Mouse (Mus musculus) layer of hippocampus, adult 8-10 months (tissue): Measurements from ENCODE around the gene Acsf3. TPM values are rescaled to one million over a fixed set of nuclear protein-coding genes. Genes with fewer than 3 reads are reported as not detected.

ENCODE experiments used
- DNase-seq, 2 experiments: peaks; one replicate each; pipeline ENCODE4 v3.0.0; 2022; ENCODE audit warnings: low spot score in 2 of 2
- total RNA-seq, 4 experiments: library from RNA; stranded (reverse); gene quantifications; 2 replicates each; pipeline ENCODE4 v1.2.4; 2022

Acsf3 gene
- total RNA-seq, 4 experiments from 2014 or later, result 21.9 to 26.7 (median 23.9) TPM

DNA sequence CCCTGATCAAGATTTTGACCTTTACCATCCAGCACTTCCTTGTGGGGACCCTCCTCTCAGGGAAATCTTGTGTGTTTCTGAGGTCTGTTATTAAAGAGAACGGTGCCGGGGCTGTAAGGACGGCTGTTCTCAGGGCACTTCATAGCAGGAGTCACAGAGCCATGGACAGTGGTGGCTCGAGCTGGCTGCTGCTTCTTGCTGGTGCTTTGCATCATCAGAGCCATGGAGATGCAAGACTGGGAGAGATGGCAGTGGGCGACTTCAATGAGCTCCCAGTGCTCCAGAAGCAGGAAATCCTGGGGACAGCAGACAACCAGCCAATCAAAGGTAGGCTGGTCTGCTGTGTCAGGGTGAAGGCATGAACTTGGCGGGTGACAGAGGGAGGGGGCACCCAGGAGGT is 14.2 kb upstream of the Acsf3 start:
- DNase-seq, result no peak

DNA sequence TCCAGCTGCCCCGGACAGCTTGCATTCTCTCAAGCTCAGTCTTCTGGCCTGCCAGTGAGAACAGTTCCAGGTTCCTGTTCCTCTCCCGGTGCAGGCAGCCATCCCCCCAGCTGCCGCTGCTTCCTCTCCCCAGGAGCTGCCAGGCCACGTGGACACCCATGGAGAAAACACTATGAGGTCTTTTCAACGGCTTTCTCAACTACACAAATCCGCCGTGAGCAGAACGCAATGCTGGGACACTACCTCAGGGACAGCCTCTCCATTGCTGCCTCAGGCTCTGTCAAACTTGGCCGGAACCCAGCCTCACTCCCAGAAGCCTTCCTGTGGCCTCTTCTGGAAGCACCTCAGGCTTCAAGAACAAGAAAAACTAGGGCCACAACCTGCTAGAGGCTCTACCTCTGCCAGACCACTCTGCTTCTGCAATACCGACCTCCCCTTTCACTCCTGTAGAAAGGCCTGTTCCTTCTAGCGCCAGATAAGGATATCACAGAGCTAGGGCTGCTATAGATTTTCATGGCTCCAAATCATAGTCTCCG is 12.5 kb upstream of the Acsf3 start:
- DNase-seq, result no peak

DNA sequence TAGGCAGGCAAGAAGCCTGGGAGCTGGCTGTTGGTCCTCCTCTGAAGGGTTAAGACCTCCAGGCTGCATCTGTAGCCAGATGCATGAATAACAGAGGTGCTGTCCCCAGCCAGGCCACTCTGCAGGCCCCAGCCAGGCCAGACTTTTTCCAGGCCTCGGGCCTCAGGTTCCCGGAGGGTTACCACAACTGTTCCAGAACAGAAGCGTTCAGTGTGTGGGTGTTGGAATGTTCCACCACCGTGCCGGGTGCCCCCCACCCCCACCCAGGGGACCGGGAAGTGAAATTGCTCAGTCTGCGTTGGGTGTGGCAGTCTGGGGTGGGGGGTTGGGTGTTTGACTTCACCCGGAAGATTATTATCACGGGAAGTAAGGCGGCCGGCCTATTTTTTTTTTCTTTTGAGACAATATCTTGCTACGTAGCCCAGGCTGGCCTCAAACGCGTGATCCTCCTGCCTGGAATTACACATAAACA is 12.0 kb upstream of the Acsf3 start:
- no peak for DNase-seq

DNA sequence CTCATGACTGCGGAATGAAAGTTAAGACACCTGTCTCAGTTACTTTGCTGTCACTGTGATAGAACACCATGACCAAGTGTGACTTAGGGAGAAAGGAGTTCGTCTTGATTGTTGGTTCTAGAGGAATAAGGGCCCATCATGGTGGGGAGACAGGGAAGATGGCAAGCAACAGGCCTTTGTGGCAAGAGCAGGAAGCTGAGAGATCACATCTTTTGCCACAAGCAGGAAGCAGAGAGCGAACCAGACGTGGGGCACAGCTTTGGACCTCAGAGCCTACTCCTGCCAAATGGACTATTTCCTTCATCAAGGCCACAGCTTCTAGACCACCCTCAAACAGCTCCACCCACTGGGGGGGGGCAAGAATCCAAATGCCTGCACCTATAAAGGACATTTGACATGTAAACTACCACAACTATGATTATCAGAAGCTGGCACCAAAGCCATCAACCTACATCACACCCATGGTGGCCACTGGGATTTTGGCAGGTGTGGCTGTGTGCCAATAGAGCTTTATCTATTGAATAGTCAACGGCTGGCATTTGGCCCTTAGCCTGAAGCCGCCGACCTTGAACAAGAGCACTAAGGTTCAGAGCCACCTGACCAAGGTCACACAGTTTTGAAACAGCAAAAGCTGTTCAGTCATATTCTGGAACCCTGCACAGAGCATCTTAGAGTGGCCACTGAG is 10.4 kb upstream of the Acsf3 start:
- no peak for DNase-seq

DNA sequence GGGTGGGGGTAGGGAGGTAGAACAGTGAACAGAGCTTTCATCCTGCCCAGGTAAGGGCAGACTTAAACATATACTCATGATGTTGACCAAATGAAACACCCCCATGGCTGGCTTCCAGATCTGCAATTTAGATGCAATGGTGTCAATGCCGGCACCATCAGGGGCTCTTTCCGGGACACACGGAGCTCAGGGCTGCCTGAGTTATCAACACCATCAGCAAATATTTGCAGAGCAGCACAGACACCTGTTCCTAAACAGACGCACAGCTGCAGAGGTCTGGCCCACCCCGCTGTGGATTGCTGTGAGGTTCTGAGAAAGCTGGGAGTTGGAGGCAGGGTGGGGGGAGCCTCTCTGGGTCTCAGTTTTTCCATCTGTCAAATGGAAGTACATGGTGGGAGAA is 9.1 kb upstream of the Acsf3 start:
- no peak for DNase-seq

DNA sequence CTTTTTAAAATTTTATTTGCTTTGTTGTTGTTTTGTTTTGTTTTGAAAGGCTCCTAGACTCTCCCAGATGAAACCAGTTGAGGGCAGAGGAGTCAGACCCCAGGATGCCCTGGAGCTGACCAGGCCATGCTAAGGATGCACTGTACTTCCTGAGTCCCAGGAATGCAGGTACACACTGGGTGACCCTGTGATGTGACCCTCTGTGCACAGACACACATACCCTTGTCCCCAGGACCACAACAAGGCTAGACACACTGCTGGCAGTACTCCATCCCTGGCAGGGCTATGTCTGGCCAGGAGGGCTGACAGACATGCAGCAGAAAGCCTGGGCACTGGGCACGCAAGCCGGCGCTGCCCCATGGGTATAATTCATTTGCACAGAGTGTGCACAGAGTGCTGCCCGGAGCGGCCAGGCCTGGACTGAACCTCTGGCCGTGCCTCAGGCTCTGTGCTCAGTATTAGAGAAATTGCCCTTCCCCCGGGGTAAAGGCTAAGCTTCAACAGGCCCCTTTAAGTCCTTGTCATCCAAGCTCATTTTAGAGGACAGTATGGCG is 8.6 kb upstream of the Acsf3 start:
- no peak for DNase-seq

DNA sequence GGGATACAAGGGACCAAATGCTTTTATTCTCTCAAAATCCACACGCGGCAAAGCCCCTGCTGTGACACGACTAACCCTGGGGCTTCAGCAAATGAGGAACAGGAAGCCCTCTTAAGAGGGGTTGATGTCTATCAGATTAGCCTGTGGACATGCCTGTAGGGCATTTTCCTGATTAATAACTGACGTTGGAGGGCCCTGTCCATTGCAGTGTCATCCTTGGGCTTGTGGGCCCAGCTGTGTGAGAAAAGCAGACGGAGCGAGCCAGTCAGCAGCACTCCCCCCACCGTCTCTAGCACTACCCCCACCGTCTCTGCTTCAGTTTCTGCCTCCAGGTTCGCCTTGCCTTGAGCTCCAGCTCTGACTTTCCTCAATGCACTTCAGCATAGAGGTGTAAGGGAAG is 8.1 kb upstream of the Acsf3 start:
- DNase-seq, result no peak

DNA sequence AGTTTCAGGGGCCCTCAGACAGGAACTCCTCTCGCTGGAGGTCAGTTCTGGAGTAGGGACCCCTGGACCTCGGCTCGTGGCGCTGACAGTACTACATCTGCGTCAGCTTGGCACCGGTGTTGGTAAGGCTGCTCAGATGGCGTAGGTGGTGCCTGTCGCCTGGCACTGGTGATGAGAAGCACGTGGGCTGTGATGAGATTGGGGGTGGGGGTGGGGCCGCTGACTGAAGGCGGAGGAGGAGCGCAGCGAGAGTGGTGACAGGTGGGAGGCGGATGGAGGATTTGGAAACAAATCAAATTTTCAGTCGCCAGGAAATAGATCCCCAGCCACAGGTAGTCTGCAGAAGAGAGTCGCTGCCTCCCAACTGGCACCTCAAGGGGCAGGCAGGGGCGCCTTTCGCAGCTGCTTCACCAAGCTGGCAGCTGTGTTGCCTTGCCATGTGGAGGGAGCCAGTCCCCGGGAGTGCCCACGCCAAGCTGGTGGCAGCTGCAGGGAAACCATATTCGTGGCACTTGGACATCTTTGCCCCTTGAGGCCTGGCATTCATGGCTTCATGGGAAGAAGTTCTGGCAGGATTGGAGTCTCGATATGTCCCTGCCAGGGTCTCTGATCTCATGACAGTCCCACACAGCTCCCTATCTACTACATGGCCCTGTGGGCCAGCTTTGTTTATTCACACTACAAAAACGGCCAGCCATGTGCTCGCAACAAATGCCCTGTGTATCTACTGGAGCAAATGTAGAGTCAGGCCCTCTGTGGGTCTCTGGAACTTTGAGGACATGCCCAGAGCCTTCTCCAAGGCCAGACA is 5.8 kb upstream of the Acsf3 start:
- peak; percentile 59 to 64 for DNase-seq

DNA sequence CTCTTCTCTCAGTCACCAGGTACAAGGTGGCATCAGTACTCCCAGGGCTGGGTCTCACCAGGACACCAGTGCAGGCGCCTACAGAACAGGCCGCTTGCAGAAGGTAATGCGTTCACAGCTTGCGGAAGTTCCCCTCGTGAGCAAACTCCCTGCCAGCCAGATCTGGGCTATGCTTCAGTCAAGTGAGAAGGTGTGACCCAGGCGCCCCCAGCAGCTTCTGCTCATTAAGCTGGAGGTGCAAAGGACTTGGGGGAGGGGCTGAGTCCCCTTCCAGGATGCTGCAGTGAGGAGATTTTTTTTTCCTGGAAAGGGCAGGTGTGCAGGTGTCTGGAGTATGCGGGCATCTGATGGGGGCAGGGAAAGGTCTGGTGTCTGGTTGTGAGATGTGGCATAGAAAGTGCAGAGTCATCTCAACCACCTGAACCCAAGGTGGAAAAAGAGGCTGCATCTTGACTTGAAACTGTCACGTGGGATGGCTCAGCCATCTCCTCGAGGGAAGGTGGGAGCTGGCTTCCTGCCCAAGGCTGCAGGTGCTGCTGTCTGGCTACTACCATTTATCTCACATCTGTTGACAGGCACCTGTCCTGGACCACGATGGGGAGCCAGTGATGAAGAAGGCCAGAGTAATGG is 2.7 kb upstream of the Acsf3 start:
- no peak for DNase-seq

DNA sequence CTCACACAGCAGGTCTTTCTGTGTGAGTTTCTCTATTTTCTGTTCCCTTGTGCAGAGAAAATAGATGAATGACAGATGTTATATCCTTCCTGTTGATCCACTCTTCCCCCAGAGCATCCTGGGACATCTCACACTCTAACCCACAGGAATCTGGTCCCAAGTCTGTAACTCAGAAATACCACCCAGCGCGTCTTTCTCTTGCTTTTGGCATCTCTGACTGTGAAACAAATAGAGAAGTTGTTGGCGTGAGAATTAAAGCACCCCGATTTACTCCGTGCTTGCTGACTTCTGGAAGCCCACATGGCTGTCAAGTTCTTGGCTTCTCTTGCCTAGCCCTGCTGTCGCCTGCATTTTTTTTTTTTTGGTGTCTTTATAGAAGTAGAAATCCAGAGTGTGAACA is 2.4 kb downstream of the Acsf3 start:
- DNase-seq, result peak in 1 of 2 experiments; percentile 22

DNA sequence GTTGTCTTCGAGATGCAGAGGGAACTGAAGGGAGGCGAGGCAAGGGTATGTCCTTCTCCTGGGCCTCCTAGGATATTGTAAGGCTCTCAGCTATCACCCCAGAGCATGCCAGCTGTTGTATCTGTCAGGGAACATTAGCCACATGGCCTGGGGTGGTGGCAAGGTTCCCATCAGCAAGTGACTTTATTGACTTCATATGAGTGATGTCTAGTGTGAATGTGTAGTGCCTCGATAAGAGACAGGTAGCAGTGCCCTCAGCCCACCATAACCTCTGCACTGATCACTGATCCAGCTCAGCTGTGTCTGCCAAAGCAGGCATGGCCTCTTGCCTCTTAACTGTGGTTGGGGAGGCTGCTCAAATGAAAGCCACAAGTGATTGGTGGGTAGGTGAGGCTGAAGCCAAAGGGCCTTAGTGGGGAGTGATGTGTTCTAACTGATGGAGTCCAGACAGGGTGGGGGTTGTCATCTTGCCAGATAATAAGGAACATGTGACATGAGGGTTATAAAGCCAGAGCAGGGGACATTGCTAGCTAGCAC is 3.5 kb downstream of the Acsf3 start:
- DNase-seq, result no peak

DNA sequence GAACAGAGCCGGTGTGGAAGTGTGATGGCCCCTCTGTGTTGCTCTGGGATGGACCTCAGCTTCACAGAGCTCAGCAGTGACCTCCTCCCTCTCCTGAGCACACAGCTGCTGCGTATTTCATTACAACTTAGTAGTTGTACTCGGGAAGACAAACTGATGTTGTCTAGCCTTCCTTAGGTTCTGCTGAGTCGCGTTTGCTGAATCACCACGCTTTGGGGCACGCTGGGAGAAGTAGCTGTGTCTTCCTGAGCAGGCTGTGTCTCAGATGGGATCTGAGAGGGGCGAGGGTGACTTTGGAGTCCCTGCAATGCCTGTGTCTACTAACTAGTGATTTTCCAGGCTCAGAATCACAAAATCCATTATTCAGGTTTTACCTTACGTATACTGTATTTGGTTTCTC is 4.0 kb downstream of the Acsf3 start:
- no peak for DNase-seq

DNA sequence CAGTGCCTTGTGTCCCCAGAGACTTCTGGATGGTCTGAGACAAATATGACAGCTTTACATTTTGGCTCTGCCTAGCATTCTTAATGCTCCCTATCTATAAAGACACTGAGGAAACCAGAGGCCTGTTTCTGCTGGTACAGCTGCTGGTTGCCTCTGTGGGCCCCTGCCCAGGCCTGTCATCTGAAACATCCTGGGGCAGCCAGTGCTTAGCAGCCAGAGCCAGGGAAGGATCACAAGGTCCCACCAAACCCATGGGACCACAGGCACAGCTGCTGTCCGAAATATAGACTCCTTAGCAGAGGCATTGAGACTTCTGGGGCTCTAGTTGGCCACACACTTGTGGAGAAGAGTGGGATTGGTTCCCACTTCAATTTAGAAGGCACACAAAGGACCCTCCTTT is 9.5 kb downstream of the Acsf3 start:
- DNase-seq, result no peak

DNA sequence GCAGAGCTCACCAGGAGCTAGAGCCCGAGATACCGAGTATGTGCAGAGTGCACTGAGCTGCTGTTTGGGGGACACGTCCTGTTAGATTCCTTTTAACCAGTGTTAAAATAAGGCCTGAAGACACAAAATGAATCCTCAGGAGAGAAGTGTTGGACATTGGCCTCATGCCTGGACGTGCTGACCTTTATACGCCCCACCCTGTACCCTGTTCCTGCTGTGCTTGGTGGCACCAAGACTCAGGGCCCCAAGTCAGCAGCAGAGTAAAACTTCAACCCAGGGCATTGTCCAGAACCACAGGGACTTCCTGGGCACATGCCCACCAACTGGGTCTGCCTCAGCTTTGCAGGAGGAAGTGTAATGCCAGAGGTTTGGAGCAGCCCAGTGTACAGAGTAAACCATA is 14.5 kb downstream of the Acsf3 start:
- no peak for DNase-seq

DNA sequence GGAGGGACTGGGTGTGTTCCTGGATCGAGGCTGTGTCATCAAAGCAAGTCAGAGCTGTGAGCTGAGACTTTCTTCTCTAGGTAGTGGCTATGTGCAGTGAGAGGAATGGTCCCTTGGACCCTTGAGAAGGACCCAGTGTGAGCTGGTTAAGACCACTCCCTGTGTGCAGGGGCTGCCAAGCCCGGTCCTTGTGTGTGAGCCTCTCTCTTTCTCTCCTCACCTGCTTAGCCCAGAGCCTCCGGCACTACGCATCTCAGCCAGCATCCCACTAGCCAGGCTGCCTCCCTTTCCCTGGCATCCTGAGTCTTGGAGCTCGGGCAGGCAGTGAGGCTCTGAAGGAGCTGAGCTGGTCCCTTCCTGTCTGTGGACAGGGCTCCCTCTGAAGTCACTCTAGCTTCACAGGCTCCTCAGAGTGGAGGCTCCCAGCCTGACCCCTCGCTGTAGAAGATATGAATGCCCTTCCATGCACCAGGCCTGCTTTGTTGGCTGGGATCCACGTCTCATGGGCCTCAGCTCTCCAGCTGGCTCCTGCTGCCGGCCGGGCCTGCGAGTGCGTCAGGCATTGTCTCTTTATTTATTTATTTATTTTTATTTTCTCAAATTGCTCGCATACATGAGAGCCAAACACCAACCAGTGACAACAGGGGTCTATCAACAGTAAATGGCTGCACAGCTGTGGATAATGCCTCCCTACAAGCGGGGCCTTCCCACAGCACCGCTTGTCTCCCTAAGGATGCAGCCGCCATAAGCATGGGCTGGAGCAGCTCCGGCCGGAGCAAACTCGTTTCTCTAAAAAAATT is 18.3 kb downstream of the Acsf3 start:
- no peak for DNase-seq

DNA sequence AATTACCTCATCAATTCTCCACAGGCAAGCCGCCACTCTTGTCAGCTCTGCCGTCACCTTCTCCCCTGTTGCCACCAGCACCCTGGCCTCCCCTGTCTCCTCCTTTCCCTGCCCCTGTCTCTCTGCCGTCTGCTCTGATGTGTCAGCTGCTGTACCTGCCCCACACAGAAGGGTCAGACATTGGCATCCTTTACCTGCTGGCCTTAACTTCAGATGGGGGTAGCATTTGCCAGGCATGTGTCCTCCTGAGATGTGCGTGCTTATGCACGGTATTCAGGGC is 18.8 kb downstream of the Acsf3 start:
- DNase-seq, result no peak

DNA sequence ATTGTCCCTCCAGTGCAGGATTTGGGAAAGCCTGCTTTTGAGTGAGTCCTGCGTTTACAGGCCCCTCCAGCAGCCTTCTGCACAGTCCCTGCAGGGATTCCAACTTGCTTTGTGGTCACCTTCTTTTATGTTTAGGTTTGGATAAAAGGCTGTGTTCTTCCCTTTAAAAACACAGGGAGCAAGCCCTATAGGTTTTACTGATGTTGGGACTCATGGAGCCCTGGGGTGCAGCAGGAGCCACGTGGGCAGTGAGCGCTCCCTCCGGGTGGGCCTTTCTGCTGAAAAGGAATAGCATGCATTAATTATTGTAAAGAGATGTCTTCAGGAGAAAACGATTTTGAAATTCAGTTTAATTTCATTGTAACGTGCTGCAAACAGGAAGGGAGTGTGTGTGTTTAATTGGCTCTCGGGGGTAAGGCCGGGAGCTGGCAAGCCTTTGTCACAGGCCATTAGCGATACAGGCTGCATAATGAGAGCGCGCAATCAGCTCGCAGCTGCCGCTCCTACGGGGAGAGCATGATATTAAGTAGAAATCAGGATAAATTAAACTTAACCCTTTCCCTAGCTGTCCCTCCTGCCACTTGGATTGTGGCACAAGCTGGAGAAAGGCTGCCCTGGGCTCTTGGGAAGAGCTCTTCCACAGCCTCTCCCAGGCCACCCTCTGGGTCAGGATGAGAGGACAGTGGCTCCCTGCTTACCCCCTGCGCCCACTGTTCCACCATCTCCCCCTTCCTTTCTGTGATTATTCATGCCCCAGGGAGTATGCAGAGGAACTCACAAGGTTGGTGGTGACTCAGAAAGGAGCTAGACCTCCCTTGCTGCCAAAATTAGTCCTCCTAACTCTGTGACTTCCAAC is 28.8 kb downstream of the Acsf3 start:
- DNase-seq, result no peak

DNA sequence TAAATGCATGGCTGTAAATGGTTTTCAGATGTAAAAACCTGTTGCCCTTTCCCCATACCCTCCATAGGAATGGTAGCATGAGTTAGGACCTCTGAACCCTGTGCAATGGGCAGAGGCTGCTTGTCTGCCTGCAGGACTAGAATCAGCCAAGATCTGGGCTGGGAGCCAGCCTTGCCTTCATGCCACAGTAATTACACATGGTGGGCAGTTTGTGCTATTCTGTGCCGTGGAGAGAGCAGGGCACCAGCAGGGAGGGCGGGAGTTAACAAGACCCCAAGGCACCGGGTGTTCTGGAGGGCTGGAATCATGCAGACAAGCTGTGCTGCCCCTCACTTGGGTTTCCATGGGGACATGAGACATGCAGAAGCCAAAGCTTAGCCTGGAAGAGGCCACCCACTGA is 30.1 kb downstream of the Acsf3 start:
- DNase-seq, result peak in 1 of 2 experiments; percentile 28

DNA sequence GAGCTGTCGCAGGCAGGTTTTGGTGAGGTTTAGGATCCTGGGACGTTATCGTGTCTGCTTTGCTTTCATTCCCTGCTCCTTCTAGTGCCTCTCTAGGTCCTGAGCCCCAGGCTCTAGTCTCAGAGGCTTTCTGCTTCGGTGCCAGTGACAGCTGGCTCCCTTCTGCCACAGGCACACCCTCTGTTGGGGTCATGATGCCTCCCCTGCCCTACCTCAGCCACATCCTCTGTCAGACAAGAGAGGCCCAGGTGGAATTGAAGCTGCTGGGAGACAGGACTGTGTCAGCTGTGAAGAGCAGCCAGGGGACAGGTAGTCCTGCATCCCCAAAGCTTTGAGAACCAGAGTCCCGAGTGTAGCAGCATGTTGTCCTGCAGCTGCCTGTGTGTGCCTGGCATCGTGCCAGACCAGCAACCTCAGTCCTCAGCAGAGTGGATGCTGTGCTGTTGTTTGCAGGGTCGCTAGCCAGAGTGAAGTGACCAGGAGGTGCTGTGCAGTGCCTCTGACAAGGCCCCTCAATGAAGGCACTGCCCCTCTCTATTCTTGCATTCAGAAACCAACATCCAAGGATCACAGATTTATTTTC is 31.8 kb downstream of the Acsf3 start:
- DNase-seq, result no peak

DNA sequence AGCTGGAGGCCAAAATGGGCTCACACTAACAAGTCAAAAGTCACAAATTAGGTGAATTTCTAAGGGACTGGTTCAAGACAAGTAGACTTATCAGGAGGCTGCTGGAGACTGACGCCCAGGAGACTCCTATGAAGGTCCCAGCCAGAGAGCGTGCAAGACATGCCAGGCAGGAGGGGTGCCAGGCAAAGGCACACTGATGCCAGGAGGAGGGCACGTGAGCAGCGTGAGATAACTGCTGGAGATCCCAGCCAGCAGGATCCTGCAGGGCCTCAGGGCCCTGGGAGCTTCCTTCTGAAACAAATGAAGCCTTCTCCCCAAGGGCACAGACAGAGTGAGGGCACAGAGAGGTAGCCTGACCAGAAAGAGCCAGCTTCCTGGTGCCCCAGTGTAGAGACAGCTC is 32.6 kb downstream of the Acsf3 start:
- DNase-seq, result no peak
